Mouse (Mus musculus) midbrain, embryonic 12.5 days (tissue): Measurements from ENCODE around the gene Nab1. TPM values are rescaled to one million over a fixed set of nuclear protein-coding genes. Genes with fewer than 3 reads are reported as not detected.

Experiments used
- ATAC-seq: fragments of 200-750 bp; cut with Nextera tagmentation; 2 replicates; pipeline ENCODE4 v1.8.0; 2017; ENCODE audit warnings: low read depth, moderate TSS enrichment, moderate library complexity; ENCODE audit not compliant: low FRiP score
- H3K27ac ChIP-seq: fragments of 300-500 bp; sonication (generic); replicated peaks from 2 replicates; pipeline ENCODE4 v1.5.1; 2016; ENCODE audit warnings: mild to moderate bottlenecking
- H3K27me3 ChIP-seq: fragments of 300-500 bp; sonication (generic); 2 replicates; pipeline ENCODE4 v1.6.1; 2016; ENCODE audit warnings: mild to moderate bottlenecking
- H3K36me3 ChIP-seq: fragments of 300-500 bp; sonication (generic); 2 replicates; pipeline ENCODE4 v1.6.1; 2016
- H3K4me1 ChIP-seq: fragments of 300-500 bp; sonication (generic); 2 replicates; pipeline ENCODE4 v1.6.1; 2016
- H3K4me2 ChIP-seq: fragments of 300-500 bp; sonication (generic); replicated peaks from 2 replicates; pipeline ENCODE4 v1.6.1; 2016; ENCODE audit warnings: mild to moderate bottlenecking, moderate library complexity
- H3K4me3 ChIP-seq: fragments of 300-500 bp; sonication (generic); 2 replicates; pipeline ENCODE4 v1.5.1; 2016; ENCODE audit warnings: mild to moderate bottlenecking
- H3K9ac ChIP-seq: fragments of 300-500 bp; sonication (generic); replicated peaks from 2 replicates; pipeline ENCODE4 v1.6.1; 2016; ENCODE audit warnings: mild to moderate bottlenecking, moderate library complexity
- H3K9me3 ChIP-seq: fragments of 300-500 bp; sonication (generic); 2 replicates; pipeline ENCODE4 v1.6.1; 2016; ENCODE audit warnings: mild to moderate bottlenecking
- WGBS: fragments of 180-500 bp; shearing (Covaris S2); methylation state at CpG from one replicate; pipeline ENCODE4 v1.1.7; 2016; 5-methylcytosine and 5-hydroxymethylcytosine counted together
- polyA plus RNA-seq: library from polyadenylated mRNA; unstranded; fragments of >200 nt; fragmentation: Nextera tagmentation; extraction: Ambion mirVana; gene quantifications from 2 replicates; pipeline ENCODE4 v1.2.1, GENCODE M21; 2016

The Nab1 gene
- polyA plus RNA-seq, 1 experiment from 2014 or later, result 6.9 TPM

GRCm38 (mm10) chr1:52470326-52470725 lies 30.2 kb downstream of the Nab1 start:
- H3K27me3 ChIP-seq, result no peaks in the 10 kb centered on the region
- no peak overlapping the region for H3K9ac ChIP-seq
- no peak overlapping the region for H3K4me3 ChIP-seq
- ATAC-seq, result 0 out of 2 replicates have a peak, but pooled peaks have one; percentile 10
- H3K36me3 ChIP-seq, result no peaks in the 10 kb centered on the region
- H3K27ac ChIP-seq, result peak overlapping the region; percentile 20; the same call in 1 of the 2 replicates
- no peak overlapping the region for H3K4me2 ChIP-seq
- 75% methylated on average over 4 of the region's 4 CpGs for WGBS
- 0 out of 2 replicates have a peak, but pooled peaks cover 12% of the 10 kb centered on the region for H3K4me1 ChIP-seq
- H3K9me3 ChIP-seq, result no peaks in the 10 kb centered on the region

- no peak overlapping the region for H3K27ac ChIP-seq
- H3K27me3 ChIP-seq, result no peaks in the 10 kb centered on the region
- no peaks in the 10 kb centered on the region for H3K36me3 ChIP-seq
- ATAC-seq, result no peak
- no peak overlapping the region for H3K4me2 ChIP-seq
- no peak overlapping the region for H3K4me3 ChIP-seq
- WGBS, result 93% methylated on average over 8 of the region's 8 CpGs
- H3K9me3 ChIP-seq, result no peaks in the 10 kb centered on the region
- 0 out of 2 replicates have a peak, but pooled peaks cover 12% of the 10 kb centered on the region for H3K4me1 ChIP-seq
- H3K9ac ChIP-seq, result no peak overlapping the region
These were observed 33.9 kb downstream of the Nab1 start for GRCm38 (mm10) chr1:52466518-52467120.

- H3K4me1 ChIP-seq, result 0 out of 2 replicates have a peak, but pooled peaks cover 6% of the 10 kb centered on the region
- no peaks in the 10 kb centered on the region for H3K9me3 ChIP-seq
- H3K9ac ChIP-seq, result no peak overlapping the region
- no peak overlapping the region for H3K4me2 ChIP-seq
- H3K27me3 ChIP-seq, result no peaks in the 10 kb centered on the region
- no peak overlapping the region for H3K4me3 ChIP-seq
- ATAC-seq, result no peak
- H3K36me3 ChIP-seq, result no peaks in the 10 kb centered on the region
- no peak overlapping the region for H3K27ac ChIP-seq
- WGBS, result 88% methylated on average over 3 of the region's 3 CpGs
These were observed 34.6 kb downstream of the Nab1 start for GRCm38 (mm10) chr1:52465830-52466229.

GRCm38 (mm10) chr1:52465264-52465663 lies 35.2 kb downstream of the Nab1 start:
- Histone ChIP-seq H3K27ac (no peak overlapping the region), H3K9me3 (no peaks in the 10 kb centered on the region), H3K27me3 (no peaks in the 10 kb centered on the region), H3K4me1 (0 out of 2 replicates have a peak, but pooled peaks cover under 1% of the 10 kb centered on the region), H3K4me3 (no peak overlapping the region), H3K36me3 (no peaks in the 10 kb centered on the region), H3K9ac (no peak overlapping the region), H3K4me2 (no peak overlapping the region)
- WGBS, result 79% methylated on average over 3 of the region's 3 CpGs
- no peak for ATAC-seq

GRCm38 (mm10) chr1:52463305-52463704 lies 37.2 kb downstream of the Nab1 start:
- WGBS, result 92% methylated on average over 6 of the region's 6 CpGs
- Histone ChIP-seq H3K4me2 (no peak overlapping the region), H3K9me3 (no peaks in the 10 kb centered on the region), H3K4me1 (no peaks in the 10 kb centered on the region), H3K4me3 (no peak overlapping the region), H3K27ac (no peak overlapping the region), H3K36me3 (no peaks in the 10 kb centered on the region), H3K9ac (no peak overlapping the region), H3K27me3 (no peaks in the 10 kb centered on the region)
- no peak for ATAC-seq

GRCm38 (mm10) chr1:52456571-52456970 lies 43.9 kb downstream of the Nab1 start:
- H3K27me3 ChIP-seq, result no peaks in the 10 kb centered on the region
- H3K9ac ChIP-seq, result no peak overlapping the region
- H3K4me2 ChIP-seq, result no peak overlapping the region
- H3K9me3 ChIP-seq, result no peaks in the 10 kb centered on the region
- WGBS, result 47% methylated on average over 7 of the region's 7 CpGs
- no peak overlapping the region for H3K4me3 ChIP-seq
- no peaks in the 10 kb centered on the region for H3K36me3 ChIP-seq
- no peak overlapping the region for H3K27ac ChIP-seq
- no peaks in the 10 kb centered on the region for H3K4me1 ChIP-seq
- no peak for ATAC-seq

- H3K4me2 ChIP-seq, result no peak overlapping the region
- ATAC-seq, result no peak
- no peak overlapping the region for H3K4me3 ChIP-seq
- 95% methylated on average over 3 of the region's 3 CpGs for WGBS
- H3K4me1 ChIP-seq, result no peaks in the 10 kb centered on the region
- H3K27me3 ChIP-seq, result no peaks in the 10 kb centered on the region
- H3K36me3 ChIP-seq, result no peaks in the 10 kb centered on the region
- H3K27ac ChIP-seq, result no peak overlapping the region
- H3K9ac ChIP-seq, result no peak overlapping the region
- H3K9me3 ChIP-seq, result no peaks in the 10 kb centered on the region
These were observed 45.9 kb downstream of the Nab1 start for GRCm38 (mm10) chr1:52454509-52455001.

- Histone ChIP-seq H3K36me3 (no peaks in the 10 kb centered on the region), H3K4me3 (no peak overlapping the region), H3K4me2 (no peak overlapping the region), H3K27me3 (no peaks in the 10 kb centered on the region), H3K9ac (no peak overlapping the region), H3K4me1 (no peaks in the 10 kb centered on the region), H3K27ac (no peak overlapping the region), H3K9me3 (no peaks in the 10 kb centered on the region)
- 68% methylated on average over 1 of the region's 1 CpGs for WGBS
- no peak for ATAC-seq
These were observed 49.1 kb downstream of the Nab1 start for GRCm38 (mm10) chr1:52451360-52451759.

GRCm38 (mm10) chr1:52435856-52436255 lies 64.6 kb downstream of the Nab1 start:
- Histone ChIP-seq H3K4me3 (no peak overlapping the region), H3K9ac (no peak overlapping the region), H3K27ac (no peak overlapping the region), H3K4me1 (no peaks in the 10 kb centered on the region), H3K4me2 (no peak overlapping the region), H3K36me3 (no peaks in the 10 kb centered on the region), H3K9me3 (no peaks in the 10 kb centered on the region), H3K27me3 (no peaks in the 10 kb centered on the region)
- no peak for ATAC-seq
- WGBS, result 72% methylated on average over 6 of the region's 6 CpGs

- 83% methylated on average over 4 of the region's 4 CpGs for WGBS
These were observed 66.4 kb downstream of the Nab1 start for GRCm38 (mm10) chr1:52434085-52434484.

GRCm38 (mm10) chr1:52431806-52432205 lies 68.7 kb downstream of the Nab1 start:
- no peaks in the 10 kb centered on the region for H3K27me3 ChIP-seq
- 80% methylated on average over 8 of the region's 8 CpGs for WGBS
- no peak overlapping the region for H3K4me2 ChIP-seq
- ATAC-seq, result peak; percentile 63; the same call in 1 of the 2 replicates
- no peaks in the 10 kb centered on the region for H3K36me3 ChIP-seq
- H3K9ac ChIP-seq, result no peak overlapping the region
- H3K27ac ChIP-seq, result no peak overlapping the region
- H3K4me1 ChIP-seq, result no peaks in the 10 kb centered on the region
- H3K9me3 ChIP-seq, result no peaks in the 10 kb centered on the region
- H3K4me3 ChIP-seq, result no peak overlapping the region

More at GRCm38 (mm10) chr1:52434085-52434484, 66.4 kb downstream of the Nab1 start:
- no peaks in the 10 kb centered on the region for H3K27me3 ChIP-seq
- H3K9ac ChIP-seq, result no peak overlapping the region
- H3K27ac ChIP-seq, result no peak overlapping the region
- H3K4me3 ChIP-seq, result no peak overlapping the region
- ATAC-seq, result no peak
- H3K36me3 ChIP-seq, result no peaks in the 10 kb centered on the region
- no peak overlapping the region for H3K4me2 ChIP-seq
- no peaks in the 10 kb centered on the region for H3K9me3 ChIP-seq
- no peaks in the 10 kb centered on the region for H3K4me1 ChIP-seq

- Histone ChIP-seq H3K4me1 (no peaks in the 10 kb centered on the region), H3K4me3 (no peak overlapping the region), H3K27me3 (no peaks in the 10 kb centered on the region), H3K9me3 (no peaks in the 10 kb centered on the region), H3K4me2 (no peak overlapping the region), H3K36me3 (no peaks in the 10 kb centered on the region), H3K27ac (no peak overlapping the region), H3K9ac (no peak overlapping the region)
- 90% methylated on average over 2 of the region's 2 CpGs for WGBS
- ATAC-seq, result no peak
These were observed 69.9 kb downstream of the Nab1 start for GRCm38 (mm10) chr1:52430606-52431005.

GRCm38 (mm10) chr1:52430116-52430515 lies 70.4 kb downstream of the Nab1 start:
- Histone ChIP-seq H3K27ac (no peak overlapping the region), H3K9ac (no peak overlapping the region), H3K36me3 (no peaks in the 10 kb centered on the region), H3K4me1 (no peaks in the 10 kb centered on the region), H3K27me3 (no peaks in the 10 kb centered on the region), H3K4me2 (no peak overlapping the region), H3K9me3 (no peaks in the 10 kb centered on the region), H3K4me3 (no peak overlapping the region)
- WGBS, result 91% methylated on average over 1 of the region's 1 CpGs
- no peak for ATAC-seq
